Mouse (Mus musculus): ENCODE results near the gene Ror2. TPM values are rescaled to one million over a fixed set of nuclear protein-coding genes. Genes with fewer than 3 reads are reported as not detected.

Ror2 gene
- polyA plus RNA-seq, 1 experiment from 2014 or later, result 18.2 TPM

GRCm38 (mm10) chr13:53264896-53265295 is 21.0 kb downstream of the Ror2 start:
- no peak for DNase-seq
- Histone ChIP-seq H3K27me3 (ENCODE audit: insufficient read depth, low read length) (no peaks in the 10 kb centered on the region), H3K9ac (no peak overlapping the region), H3K4me2 (no peak overlapping the region), H3K4me1 (ENCODE audit: insufficient read depth) (peaks cover 47% of the 10 kb centered on the region), H3K27ac (ENCODE audit: low read depth) (no peak overlapping the region), H3K36me3 (ENCODE audit: insufficient read depth) (no peaks in the 10 kb centered on the region), H3K4me3 (ENCODE audit: low read depth, low read length) (no peak overlapping the region), H3K9me3 (ENCODE audit: low read depth, low read length) (no peaks in the 10 kb centered on the region)
- no peak for TF ChIP-seq CTCF (IDR thresholded peaks at IDR 0.05; ENCODE audit: low read depth)
- ATAC-seq (ENCODE audit: insufficient read depth), result no peak
- 91% methylated on average over 4 of the region's 4 CpGs for WGBS

DNA sequence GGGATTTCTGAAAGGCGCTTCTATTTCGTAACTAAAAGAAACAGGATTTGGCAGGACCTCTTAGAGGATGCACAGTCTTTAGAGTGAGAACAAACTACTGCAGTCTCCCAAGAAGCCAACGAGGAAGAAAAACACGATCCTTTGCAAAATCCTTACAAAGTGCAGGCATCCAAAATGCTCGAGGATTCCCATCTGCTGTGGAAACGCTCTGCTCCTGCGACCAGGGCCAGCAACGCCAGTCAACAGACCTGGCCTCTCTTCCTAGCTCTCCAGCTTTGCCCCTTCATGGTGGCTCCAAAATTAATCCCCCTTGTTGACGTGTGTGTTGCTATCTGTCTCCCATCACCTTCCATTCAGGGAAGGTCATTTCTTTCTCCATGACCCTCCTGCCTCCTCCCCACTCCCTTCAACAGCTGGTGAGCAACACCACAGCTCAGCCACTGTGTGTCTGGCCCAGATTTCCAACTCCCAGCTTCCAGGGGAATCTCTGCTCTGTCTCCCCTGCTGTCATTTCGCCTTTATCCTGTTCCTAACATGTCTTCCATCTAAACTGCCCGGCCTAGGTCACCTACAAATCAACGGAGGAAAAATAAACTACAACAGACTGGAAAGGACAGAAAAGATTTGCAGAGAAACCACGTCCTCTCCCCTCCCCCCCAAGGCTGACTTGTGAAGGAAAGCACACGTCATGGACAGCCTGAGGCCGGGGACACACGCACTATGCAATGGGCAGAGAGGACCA is 23.2 kb downstream of the Ror2 start:
- peak overlapping the region; percentile 81 for H3K27ac ChIP-seq (ENCODE audit: low read depth)
- H3K9ac ChIP-seq, result no peak overlapping the region; the same call in 1 of the 2 replicates
- DNase-seq, result peak; percentile 84
- no peaks in the 10 kb centered on the region for H3K9me3 ChIP-seq (ENCODE audit: low read depth, low read length)
- peaks cover 62% of the 10 kb centered on the region for H3K4me1 ChIP-seq (ENCODE audit: insufficient read depth)
- no peaks in the 10 kb centered on the region for H3K27me3 ChIP-seq (ENCODE audit: insufficient read depth, low read length)
- no peak overlapping the region for H3K4me3 ChIP-seq (ENCODE audit: low read depth, low read length)
- peak; percentile 90 for ATAC-seq (ENCODE audit: insufficient read depth)
- 25% methylated on average over 16 of the region's 16 CpGs for WGBS
- no peak for TF ChIP-seq CTCF (IDR thresholded peaks at IDR 0.05; ENCODE audit: low read depth)
- no peaks in the 10 kb centered on the region for H3K36me3 ChIP-seq (ENCODE audit: insufficient read depth)
- peak overlapping the region; percentile 40 for H3K4me2 ChIP-seq

- H3K9me3 ChIP-seq (ENCODE audit: low read depth, low read length), result no peaks in the 10 kb centered on the region
- ATAC-seq (ENCODE audit: insufficient read depth) (no peak), DNase-seq (peak; percentile 89)
- peaks cover 60% of the 10 kb centered on the region for H3K4me1 ChIP-seq (ENCODE audit: insufficient read depth)
- no peak overlapping the region for H3K9ac ChIP-seq
- no peak overlapping the region for H3K4me3 ChIP-seq (ENCODE audit: low read depth, low read length)
- H3K36me3 ChIP-seq (ENCODE audit: insufficient read depth), result no peaks in the 10 kb centered on the region
- no peak overlapping the region; the same call in 1 of the 2 replicates for H3K4me2 ChIP-seq
- 39% methylated on average over 8 of the region's 8 CpGs for WGBS
- H3K27me3 ChIP-seq (ENCODE audit: insufficient read depth, low read length), result no peaks in the 10 kb centered on the region
- TF ChIP-seq CTCF (IDR thresholded peaks at IDR 0.05; ENCODE audit: low read depth), result no peak
- H3K27ac ChIP-seq (ENCODE audit: low read depth), result peak overlapping the region; percentile 54; the same call in 1 of the 2 replicates
These were observed 24.7 kb downstream of the Ror2 start for GRCm38 (mm10) chr13:53261106-53261771.

DNA sequence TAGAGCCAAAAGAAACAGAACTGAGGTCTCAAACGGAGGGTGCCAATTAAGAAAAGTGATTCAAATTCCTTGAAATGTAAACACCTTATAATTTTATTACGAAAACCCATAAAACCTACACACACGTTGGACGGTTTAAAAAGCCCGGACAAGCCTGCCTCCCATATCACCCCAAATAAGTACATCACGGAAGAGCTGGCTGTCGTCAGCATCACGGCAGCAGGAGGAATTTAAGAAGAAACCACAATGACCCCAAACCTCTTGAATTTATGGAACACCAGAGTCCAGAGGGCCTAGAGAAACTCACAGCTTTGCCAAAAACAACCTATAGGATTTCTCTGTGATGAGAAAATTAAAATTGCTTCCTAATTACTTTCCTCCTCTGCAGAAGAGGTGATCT is 27.0 kb downstream of the Ror2 start:
- ATAC-seq (ENCODE audit: insufficient read depth) (no peak), DNase-seq (no peak)
- Histone ChIP-seq H3K4me3 (ENCODE audit: low read depth, low read length) (no peak overlapping the region), H3K9me3 (ENCODE audit: low read depth, low read length) (no peaks in the 10 kb centered on the region), H3K36me3 (ENCODE audit: insufficient read depth) (no peaks in the 10 kb centered on the region), H3K4me1 (ENCODE audit: insufficient read depth) (peaks cover 57% of the 10 kb centered on the region), H3K27ac (ENCODE audit: low read depth) (no peak overlapping the region), H3K27me3 (ENCODE audit: insufficient read depth, low read length) (no peaks in the 10 kb centered on the region), H3K9ac (no peak overlapping the region), H3K4me2 (0 out of 2 replicates have a peak overlapping the region, but pooled peaks have one; percentile 4)
- no peak for TF ChIP-seq CTCF (IDR thresholded peaks at IDR 0.05; ENCODE audit: low read depth)
- WGBS, result 33% methylated on average over 8 of the region's 8 CpGs

- no peak for ATAC-seq (ENCODE audit: insufficient read depth)
- DNase-seq, result no peak
- no peak for TF ChIP-seq CTCF (IDR thresholded peaks at IDR 0.05; ENCODE audit: low read depth)
- Histone ChIP-seq H3K36me3 (ENCODE audit: insufficient read depth) (no peaks in the 10 kb centered on the region), H3K9me3 (ENCODE audit: low read depth, low read length) (no peaks in the 10 kb centered on the region), H3K27me3 (ENCODE audit: insufficient read depth, low read length) (no peaks in the 10 kb centered on the region), H3K4me1 (ENCODE audit: insufficient read depth) (peaks cover 54% of the 10 kb centered on the region), H3K9ac (no peak overlapping the region), H3K4me3 (ENCODE audit: low read depth, low read length) (no peak overlapping the region), H3K27ac (ENCODE audit: low read depth) (no peak overlapping the region; the same call in 1 of the 2 replicates), H3K4me2 (0 out of 2 replicates have a peak overlapping the region, but pooled peaks have one; percentile 4)
- 28% methylated on average over 4 of the region's 4 CpGs for WGBS
These were observed 27.4 kb downstream of the Ror2 start for GRCm38 (mm10) chr13:53258497-53258896.

- Histone ChIP-seq H3K4me1 (ENCODE audit: insufficient read depth) (peaks cover 25% of the 10 kb centered on the region), H3K4me3 (ENCODE audit: low read depth, low read length) (no peak overlapping the region), H3K4me2 (no peak overlapping the region), H3K9ac (no peak overlapping the region), H3K27ac (ENCODE audit: low read depth) (no peak overlapping the region), H3K9me3 (ENCODE audit: low read depth, low read length) (no peaks in the 10 kb centered on the region), H3K36me3 (ENCODE audit: insufficient read depth) (no peaks in the 10 kb centered on the region), H3K27me3 (ENCODE audit: insufficient read depth, low read length) (no peaks in the 10 kb centered on the region)
- no peak for DNase-seq
- no peak for TF ChIP-seq CTCF (IDR thresholded peaks at IDR 0.05; ENCODE audit: low read depth)
- WGBS, result 88% methylated on average over 12 of the region's 12 CpGs
- no peak for ATAC-seq (ENCODE audit: insufficient read depth)
These were observed 32.7 kb downstream of the Ror2 start for GRCm38 (mm10) chr13:53253255-53253654.
